Mouse (Mus musculus): Measurements from ENCODE around the gene Cdk5rap1. TPM values are rescaled to one million over a fixed set of nuclear protein-coding genes. Genes with fewer than 3 reads are reported as not detected.
A peak's percentile ranks its signal among the peaks of the same experiment; 100 is the strongest.

Cdk5rap1 gene
- 10 to 100 TPM; 13.7 to 17.8 TPM for total RNA-seq (2021)
- long read RNA-seq, experiment 1, partial matches to known transcripts: 3 of 9 reads
- long read RNA-seq, experiment 1, other reads (novel, unspliced or antisense): 2 of 9 reads
- long read RNA-seq, experiment 2, transcript Cdk5rap1-201 (14 exons, 1,970 nt): major isoform, 10 of 11 reads
- long read RNA-seq, experiment 2, partial matches to known transcripts: 1 of 11 reads
- long read RNA-seq, experiment 2, other reads (novel, unspliced or antisense): 0 of 11 reads

DNA sequence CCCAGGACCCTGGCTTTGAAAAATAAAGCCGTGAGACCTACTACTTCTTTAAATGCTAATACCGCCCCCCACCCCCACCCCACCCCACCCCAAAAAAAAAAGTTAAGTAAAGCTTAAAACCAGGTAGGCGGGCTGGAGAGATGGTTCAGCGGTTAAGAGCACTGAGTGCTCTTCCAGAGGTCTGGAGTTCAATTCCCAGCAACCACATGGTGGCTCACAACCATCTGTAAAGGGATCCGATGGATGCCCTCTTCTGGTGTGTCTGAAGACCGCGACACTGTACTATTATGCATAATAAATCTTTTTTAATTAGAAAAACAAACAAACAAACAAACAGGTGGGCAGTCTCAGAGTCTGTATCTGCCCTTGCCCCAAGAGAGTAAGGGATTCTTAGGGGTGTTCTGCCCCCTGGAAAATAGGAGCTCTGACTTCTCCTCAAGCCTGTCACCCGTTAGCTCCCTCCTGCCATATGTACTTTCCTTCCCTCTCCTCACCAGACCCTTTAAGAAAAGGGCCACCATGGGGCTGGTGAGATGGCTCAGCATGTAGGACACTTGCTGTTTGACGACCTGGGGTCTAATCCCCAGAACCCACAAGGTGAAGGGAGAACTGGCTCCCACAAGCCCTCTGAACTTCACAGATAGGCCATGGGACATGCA is at the start of gene Cdk5rap1:
Gene Cdk5rap1 (minus strand): TSS at position 169 of the 659 bp plus-strand sequence.
- no peak for DNase-seq (ENCODE audit: low spot score in 2 of 2)

DNA sequence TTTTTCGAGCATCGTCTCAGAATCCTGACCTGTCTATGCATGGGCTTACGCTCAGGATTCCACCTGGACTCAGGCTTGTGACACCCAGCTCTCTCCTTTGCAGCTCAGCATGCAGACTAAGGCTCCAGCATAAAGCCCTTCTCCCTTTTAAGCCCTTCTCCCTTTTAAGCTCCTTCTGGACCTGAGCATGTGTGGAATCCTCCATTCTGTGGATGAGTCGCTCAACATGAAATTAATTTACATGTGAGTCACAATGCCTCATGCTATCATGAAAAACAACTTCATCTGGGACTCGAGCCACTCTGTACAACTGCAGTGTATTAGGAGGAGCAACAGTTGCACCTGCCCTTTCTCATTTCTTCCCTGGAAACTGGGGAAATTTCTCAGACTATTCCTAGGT is 49.4 kb upstream of the Cdk5rap1 start:
- DNase-seq (ENCODE audit: low spot score in 2 of 2): no peak

DNA sequence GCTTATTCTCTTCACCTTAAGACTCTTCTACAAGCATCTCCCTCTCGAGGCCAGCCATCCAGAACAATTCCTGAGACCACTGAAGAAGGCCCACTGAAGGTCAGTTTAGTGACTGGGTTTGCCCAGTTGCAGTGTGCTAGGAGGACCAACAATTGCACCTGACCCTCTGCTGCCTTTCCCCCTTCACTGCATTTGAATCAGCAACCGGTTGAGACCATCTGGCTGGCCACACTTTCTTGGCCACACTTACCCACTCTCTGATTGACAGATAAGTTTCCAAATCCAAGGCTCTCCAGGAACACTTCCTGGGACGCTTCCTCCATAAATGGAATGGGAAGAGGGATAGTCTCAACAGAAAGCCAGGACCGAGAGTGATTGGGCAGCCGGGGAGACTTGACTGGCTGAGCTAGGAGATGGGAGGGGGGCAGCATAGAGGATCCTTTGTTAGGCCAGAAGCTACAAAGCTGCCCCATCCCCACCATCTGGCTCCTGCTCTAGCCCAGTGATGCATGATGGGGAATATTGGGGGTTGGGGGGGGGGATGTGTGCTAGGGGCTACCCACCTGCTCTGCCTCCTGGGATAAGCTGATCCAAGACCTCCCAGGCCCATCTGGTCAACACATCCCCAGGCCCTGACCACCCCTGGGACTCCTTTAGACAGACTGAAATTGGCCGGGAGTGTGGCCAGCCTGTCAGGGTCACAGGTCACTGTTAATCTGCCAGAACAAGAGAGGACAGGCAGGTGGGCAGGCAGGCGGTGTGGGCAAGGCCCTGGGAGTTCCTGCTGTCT is 48.3 kb upstream of the Cdk5rap1 start:
- no peak for DNase-seq (ENCODE audit: low spot score in 2 of 2)

DNA sequence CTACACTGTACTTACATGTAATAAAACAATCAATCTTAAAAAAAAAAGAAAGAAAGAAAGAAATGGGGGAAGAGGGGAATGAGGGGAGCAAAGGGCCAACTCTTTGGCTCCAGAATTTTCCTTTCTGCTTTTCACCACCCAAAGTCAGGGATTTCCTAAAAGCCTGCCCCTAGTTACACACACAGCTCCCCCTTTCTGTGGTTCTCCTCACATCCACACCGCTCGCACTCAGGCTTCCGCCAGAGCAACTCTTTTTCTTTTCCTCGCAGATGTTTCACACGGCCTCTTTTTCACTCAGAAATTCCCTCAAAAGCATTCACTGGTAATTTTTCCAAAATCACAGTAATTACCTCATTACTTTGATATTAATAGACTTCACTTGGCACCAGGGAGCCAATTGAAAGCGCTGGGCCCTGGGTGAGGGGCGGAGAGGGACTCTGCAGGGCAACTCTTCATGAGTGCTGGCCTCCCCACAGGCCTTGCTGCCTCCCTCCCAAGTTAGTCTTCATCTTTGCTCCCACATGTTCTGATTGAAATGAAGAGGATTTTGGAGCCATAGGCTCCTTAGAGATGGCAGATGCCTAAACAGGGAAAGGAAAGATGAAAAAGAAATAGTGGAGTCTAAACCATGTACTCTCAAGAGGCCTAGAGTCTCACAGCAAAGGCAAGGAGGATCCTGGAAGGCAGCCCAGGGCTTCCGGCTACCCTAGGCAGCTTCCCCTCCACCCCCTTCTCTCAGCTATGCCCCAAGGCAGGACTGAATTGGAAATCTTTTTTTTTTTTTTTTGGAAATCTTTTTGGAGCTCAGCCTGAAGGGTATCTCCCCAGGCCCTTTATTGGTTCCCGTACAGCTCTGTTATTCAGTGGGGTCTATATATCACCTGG is 47.1 kb upstream of the Cdk5rap1 start:
- no peak for DNase-seq (ENCODE audit: low spot score in 2 of 2)

DNA sequence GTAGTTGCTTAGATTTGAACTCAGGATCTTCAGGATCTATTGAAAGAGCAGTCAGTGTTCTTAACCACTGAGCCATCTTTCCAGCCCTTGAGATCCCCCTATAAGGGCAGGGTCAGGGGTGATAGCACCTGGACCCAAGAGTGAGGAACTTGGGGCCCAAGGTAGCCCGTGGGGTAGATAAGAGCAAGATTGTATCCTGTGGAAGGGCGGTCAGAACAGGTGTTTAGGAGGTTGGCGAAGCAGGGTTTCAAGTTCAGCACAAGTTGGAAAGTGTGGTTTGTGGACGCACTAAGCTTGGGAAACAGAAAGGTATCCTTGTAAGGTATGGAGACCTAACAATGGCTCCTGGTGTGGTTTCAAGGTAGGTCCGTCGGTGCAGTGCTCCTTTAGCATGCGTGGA is 45.2 kb upstream of the Cdk5rap1 start:
- no peak for DNase-seq (ENCODE audit: low spot score in 2 of 2)

DNA sequence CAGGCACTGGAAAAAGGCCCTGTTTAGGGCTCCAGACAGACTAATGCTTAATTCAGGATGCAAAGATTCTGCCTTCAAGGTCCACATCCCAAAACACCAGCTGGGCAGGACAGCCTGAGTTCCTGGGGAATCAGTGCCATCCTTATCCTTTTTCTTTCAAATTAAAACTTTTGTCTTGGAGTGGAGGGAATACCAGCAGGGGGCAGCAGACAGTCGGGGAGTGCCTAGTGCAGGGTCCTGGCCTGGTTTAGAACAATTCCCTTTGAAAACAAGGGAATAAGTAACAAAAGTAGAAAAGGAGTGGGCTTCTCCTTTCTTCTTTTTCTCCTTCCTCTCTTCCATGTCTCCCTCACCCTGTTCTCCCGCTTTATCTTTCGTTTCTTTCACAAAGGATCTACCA is 44.3 kb upstream of the Cdk5rap1 start:
- DNase-seq (ENCODE audit: low spot score in 2 of 2): peak; percentile 84 to 94

DNA sequence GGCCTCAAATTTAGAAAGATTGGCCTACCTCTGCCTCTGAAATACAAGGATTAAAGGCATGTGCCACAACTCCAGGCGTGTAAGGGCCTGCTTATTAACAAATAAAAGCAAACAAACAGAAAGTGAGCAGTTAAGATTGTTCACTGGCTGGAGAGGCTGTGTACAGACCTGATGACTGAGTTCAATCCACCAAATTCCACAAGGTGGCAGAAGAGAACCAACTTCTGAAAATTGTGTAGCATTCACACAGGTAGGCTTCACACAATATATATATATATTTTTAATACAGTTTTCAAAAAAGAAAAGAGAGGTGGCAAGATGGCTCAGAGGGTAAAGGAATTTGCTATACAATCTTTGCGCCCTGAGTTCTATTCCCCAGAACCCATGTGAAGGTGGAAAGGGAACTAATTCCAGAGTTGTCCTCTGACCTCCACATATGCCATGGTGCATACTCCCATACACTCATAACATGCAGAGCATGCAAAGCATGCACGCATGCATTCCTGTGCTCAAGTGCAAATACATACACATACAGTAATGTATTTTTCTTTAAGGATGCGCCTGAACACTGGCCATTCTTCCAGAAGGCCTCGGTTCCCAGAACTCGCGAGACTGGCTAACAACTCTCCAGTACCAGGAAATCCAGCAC is 39.3 kb upstream of the Cdk5rap1 start:
- DNase-seq (ENCODE audit: low spot score in 2 of 2): peak; percentile 48 to 68

DNA sequence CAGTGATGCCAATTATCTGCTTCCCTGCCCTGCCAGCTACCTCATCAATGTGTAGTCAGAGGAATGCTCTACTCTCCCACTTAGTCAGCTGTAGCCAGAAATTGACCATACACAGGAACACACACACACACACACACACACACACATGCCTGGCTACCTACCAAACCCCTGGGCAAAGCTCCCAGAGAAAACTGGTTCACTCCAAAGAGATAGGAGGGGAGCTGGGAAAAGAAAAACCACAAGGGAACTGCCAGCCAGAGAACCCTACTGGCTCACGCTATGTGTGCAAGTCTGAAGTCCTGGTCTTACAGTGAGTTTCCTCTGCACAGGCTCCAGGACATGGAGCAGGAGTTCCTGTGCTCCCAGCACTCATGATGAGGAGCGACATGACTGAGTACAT is 37.5 kb upstream of the Cdk5rap1 start:
- DNase-seq (ENCODE audit: low spot score in 2 of 2): peak; percentile 55 to 71

DNA sequence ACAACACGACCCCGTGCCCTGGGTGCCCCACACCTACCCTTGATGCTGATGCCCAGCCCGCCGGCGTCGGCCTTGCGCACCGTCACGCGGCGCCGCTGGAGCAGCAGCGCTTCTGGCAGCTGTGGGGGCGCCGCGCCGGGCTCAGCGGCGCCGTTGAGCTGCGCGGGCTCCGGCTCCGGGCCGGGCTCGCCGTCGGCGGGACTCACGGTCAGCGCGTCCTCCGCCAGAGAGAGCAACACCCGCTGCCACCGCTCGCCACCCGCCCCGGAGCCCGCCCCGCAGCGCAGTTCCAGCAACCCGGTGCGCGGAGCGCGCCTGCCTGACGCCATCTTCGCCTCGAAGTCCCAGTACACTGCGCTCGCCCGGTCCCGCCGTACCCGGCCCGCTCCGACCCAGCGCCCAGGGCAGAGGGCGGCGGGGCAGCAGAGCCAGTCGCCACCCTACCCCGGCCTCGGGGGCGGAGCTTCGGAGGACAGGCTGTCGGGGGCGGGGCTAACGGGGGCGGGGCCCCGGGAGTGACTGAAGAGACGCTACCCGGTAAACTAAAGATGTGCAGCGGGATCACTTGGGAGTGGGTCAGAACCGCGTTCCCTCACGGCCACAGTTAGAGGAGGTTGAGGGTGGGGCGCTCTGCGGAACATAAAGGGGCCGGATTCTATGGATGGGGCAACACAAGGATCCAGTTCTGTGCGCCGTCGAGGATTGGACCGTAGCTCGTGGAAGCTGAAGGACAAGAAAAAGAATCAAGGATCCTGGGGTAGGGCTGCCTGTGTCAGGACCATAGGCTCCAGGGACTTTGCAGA is 35.0 kb upstream of the Cdk5rap1 start, which contains the start of gene Snta1:
Gene Snta1 (minus strand): TSS at position 457 of the 803 bp plus-strand sequence.
- DNase-seq (ENCODE audit: low spot score in 2 of 2): peak; percentile 68 to 80

DNA sequence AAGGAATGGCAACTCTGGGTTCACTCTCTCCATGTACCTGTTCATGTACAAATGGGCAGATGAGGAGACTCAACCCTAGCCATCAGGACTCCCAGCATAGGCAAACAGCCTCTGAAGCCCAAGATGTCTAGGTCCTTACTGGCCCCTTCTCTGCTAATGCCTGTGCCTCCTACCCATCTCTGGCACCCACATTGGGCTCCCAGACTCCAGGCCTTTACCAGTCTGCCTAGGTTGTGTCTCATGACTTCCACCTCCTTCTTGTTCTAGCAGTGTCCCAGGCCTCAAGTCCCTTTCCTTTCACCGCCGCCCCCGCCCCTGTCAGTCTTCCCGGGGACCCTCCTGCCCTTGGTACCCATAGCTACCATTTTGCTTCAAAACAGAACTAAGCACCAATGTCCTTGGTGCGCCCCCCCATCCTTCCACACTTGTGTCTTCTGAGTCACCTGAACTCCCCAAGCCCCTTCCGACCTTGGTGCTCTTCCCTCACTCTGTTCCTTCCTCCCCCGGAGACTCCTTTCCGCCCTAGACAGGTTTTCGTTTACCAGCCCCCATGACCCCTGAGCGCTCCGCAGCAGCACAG is 34.3 kb upstream of the Cdk5rap1 start:
- DNase-seq (ENCODE audit: low spot score in 2 of 2): no peak

DNA sequence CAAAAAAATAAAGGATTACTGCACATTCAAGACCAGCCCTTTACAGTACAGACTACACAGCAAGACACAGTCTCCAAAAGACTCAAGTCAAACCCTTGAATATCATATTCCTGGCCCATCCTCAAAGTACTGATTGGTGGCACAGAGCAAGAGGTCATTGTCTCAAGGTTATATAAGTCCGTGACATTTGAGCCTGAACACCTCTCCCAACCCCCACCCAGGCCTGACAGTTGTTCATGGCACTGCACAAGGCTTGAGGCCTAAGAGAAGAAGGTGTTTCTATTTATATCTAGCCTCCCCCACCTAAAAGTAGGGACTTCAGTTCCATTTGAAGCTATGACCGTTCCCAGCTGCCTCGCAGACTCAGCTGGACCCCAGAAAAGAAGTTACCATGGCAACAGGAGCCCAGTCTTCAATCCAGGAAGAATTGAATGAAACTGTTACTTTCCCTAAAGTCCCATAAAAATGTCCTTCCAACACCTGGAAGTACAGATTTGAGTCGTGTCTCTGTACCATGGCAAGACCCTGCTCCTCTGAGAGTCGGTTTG is 32.7 kb upstream of the Cdk5rap1 start:
- DNase-seq (ENCODE audit: low spot score in 2 of 2): no peak

DNA sequence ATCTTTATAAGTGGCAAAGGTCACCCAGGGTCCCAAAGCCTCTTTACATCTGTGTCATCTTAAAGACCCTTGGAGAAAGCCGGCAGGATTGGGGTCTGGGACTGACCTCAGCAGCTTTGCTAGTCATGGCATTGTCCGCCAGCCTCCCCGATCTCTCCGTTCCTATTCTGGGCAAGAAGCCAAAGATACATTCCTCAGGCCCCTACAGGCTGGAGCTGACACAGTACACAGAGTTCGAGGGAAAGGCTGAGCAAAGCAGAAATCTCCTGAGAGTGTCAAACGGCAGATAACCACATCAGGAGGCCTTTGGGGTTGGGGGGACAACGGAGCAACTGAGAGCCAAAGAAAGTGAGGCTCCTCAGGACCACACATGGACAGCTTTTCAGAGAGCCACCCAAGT is 30.0 kb upstream of the Cdk5rap1 start:
- no peak for DNase-seq (ENCODE audit: low spot score in 2 of 2)

DNA sequence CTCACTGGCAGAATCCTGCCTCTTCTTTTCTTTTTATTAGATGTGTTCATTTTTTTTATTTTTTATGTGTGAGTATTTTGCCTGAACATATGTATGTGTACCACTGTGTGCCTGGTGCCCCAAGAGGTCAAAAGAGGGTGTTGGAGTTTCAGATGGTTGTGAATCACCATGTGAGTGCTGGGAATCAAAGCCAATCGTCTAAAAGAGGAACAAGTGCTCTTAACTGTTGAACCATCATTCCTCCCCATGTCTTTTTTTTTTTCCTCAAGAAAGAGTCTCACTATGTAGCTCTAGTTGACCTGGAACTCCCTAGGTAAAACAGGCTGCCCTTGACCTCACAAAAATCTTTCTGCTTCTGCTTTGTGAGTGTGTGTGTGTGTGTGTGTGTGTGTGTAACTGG is 29.2 kb upstream of the Cdk5rap1 start:
- DNase-seq (ENCODE audit: low spot score in 2 of 2): no peak

DNA sequence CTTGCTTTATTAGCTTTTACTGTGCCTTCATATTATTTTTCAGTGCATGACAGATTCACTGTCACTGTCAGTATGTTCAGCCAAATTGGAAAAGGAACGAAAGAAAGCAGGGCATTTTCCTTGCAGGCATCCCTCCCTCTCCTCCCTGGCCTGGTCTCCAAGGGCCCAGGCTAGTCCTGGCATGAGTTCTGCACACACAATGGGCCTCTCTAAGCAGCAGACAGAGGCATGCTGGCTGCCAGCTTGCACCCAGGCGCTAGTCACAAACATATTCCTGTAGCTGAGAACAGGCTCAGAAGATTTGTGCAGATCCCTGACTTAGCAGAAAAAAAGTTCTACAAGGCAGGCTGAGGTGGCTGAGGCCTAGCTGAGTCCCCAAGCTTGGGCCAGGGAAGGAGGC is 26.5 kb upstream of the Cdk5rap1 start:
- no peak for DNase-seq (ENCODE audit: low spot score in 2 of 2)

DNA sequence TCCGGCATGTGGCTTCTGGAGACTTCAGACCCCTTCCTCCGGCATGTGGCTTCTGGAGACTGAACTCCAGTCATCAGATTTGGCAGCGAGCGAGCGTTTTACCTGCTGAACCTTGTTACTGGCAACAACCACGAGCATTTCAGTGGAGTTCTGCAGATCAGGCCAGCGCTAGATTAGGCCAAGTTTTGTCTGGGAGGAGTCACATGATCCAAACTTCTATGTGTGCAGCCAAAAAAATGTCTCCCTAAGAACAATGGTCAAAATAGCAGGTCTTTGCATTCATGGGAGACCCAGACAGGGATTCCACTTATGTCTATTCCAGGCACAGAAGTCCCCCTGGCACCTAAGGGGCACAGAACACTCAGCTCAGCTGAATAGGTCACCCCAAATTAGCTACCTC is 25.5 kb upstream of the Cdk5rap1 start:
- no peak for DNase-seq (ENCODE audit: low spot score in 2 of 2)

DNA sequence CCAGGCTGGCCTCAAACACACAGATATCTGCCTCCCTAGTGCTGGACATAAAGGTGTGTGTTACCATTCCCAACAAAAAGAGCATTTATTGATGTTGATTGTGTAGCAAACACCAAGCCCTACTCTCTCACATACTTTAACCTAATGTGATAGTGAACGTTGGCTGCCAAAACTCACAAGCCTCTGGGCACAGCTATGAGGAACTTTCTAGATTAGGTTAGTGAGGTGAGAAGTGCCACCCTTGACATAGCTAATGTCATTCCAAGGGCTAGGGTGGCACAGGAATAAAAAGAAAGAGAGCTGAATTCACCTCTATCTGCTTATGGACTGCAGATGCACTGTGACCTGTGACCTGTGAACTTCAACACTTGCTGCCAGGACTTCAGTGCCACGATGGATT is 23.7 kb upstream of the Cdk5rap1 start:
- DNase-seq (ENCODE audit: low spot score in 2 of 2): no peak

DNA sequence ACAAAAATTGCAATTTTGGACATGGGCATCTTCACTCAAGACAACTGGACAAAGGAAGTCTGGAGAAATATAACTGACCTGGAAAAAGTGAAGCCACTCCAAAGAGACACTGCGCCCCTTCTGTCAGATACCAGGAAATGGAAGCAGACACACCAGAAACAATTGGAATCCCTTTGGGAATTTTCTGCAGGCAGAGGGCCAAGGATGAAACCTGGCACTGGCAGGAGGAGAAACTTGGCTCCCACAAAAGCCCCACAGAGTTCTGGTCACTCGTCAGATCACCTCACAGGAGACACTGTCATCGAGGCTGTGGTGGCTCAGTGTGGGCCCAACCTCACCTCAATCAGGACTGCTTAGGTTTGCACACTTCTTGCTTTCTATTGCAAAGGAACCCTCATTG is 21.8 kb upstream of the Cdk5rap1 start:
- no peak for DNase-seq (ENCODE audit: low spot score in 2 of 2)

DNA sequence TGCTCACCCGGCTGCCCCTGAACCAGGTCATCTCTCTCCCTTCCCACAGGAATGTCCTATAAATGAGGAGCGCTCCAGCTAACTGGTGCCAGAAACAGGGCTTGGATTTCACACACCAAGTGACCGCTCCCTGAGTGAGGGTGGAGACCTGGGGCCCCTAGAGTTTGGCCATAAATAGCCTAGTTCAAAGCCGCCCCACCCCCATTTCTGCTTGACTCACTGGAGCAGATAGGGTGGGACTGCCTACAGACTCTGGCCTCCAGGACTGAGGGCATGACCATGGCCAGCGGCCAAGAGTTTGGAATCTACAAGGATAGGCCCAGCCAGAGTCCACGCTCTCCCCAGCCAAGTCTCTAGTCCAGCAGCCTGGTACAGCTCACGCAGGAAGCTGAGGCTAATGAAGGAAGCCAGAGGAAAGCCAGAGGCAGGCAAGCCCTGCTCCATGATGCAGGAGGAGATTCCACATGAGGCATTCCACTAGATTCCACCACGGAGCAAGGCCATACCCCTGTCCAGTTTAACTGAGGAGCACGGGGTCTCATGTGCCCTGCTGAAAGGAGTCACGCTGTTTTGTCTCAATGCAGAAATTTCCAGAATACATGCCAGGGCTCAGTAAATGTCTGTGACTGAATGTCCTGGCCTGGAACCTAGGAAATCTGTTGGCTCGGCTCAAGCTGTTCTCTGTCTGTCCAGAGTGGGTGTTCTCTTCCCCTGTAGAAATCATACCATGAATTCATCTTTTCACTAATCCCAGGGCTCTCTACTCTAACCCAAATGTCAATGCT is 17.6 kb upstream of the Cdk5rap1 start:
- DNase-seq (ENCODE audit: low spot score in 2 of 2): no peak
